Mouse (Mus musculus) embryo, embryonic 9.5 days (tissue): ENCODE data around the gene Hist2h2bb.
"Not testable (repeated sequence)": the region's sequence is repeated elsewhere in the genome, so short reads cannot be mapped to it uniquely, and the experiment has no call there.

Experiments used
- DNase-seq: peaks from one replicate; pipeline ENCODE4 v3.0.0-alpha.2; 2017; ENCODE audit errors: extremely low spot score

The Hist2h2bb gene

DNA sequence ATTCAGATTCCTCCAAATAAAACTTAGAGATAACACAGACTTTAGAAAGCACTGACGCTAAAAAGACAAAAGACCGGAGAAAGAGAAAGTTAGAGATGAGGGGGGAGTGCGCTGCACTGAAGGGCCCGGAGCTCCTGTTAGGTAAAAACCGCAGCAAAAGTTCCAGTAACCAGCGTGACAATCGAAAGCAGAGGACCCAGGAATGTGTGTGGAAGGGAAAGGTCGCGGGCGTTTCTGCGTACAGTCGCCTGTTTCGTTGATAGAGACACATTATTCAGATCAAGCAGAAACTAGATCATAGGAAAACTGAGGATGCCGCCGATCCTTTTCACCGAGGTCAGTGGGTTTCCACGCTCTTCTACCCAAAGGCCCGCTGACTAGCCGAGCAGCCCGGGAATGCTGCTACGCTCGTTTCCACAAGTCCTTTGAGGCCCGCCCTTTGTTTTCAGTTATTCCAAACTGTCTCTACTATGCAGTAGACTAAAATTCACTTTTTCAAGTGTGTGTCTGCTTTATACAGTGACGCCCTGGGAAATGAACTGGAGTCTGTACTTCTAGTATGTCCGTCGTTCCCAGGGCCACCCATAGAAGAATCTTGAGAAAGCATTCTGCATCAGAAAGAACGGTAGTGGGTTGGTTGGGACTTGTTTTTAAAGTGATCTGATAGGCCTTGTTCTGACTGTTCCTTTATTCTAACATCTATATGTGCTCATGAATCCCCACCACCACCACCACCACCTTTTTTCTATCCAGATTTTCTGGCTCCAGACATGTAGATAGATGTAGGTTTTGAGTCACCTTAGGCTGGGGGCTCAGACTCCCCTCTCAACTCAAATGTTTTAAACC, 5.8 kb upstream of the Hist2h2bb start:
- peak; percentile 71 for DNase-seq

DNA sequence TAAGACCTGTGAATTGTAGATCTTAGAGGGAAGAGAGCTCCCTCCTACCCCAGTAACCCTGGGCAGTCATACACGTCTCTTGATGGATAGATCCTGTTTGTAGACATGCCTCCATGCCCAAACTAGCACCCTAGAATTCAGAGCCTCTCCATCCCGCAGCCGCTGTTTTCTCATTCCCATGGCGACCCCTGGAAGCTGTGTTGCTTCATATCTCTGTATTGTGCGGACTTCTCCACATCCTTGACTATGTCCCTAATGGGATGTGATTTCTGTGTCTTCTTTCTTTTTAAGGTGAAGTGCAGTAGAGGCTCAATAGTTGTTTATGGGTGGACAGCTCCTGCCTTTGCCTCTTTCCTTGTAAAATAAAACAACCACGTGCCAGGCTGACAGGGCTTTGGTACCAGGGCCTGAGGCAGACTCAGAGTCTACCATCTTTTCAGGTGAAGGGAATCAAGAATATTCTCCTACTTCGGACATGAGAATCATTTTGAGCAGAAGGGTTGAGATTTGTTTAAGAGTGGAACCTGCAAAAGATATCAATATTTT, 5.1 kb upstream of the Hist2h2bb start:
- peak; percentile 45 for DNase-seq

DNA sequence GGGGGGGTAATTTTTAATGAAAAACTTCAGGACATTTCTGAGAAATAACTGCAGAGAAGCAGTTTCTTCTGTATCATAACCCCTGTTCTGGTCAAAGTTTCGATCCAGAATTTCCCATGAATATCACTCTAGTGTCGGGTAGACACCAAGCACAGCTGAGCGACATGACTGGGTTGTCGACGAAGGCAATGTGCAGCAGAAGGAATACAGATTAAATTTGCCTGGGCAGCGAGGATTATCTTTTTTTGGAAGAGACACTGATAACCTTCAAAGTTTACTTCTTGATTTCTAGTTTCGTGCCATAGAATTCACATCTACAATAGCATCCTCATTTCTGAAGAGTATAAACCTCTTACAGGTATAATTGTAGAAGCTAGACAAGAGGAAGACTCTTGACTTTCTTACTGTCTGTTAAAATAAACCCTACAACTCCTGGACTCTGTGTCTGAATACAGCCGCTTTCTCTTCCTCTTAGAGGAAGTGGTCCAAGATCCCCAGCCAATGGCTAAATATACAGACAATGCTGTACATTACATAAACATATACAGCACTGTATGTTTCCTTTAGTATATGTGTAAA, 3.3 kb upstream of the Hist2h2bb start:
- DNase-seq: no peak

GRCm38 (mm10) chr3:96267541-96267940, 2.0 kb upstream of the Hist2h2bb start:
- no peak for DNase-seq

DNA sequence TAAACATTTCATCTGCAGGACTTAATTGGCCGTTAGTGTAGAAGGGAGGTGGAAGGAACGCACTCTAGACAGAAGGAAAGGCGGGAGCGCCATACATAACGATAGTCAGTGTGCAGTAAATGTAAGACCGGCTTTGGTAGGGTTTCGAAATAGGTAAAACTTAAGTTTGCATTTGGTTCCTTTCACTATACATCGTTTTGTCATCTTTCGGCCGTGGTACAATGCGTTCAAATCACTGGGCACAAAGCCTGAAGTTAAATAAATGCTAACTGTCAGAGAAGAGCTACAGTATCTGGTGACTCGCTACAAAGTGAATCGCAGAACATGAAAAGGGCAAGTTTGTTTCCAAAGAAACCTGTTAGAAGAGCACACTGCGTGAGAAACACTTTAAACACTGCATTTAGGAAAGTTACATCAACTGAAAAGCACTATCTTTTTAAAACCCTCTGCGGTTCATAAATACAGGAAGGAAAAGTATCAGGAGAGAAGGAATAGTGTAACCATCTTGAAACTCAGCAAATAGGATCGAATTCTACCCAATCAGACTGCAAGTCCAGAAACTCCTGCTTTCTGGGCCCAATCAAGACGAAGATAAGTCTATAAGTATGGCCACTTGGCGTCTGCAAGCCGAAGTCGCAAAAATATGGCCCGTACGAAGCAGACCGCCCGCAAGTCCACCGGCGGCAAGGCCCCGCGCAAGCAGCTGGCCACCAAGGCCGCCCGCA, 1.3 kb upstream of the Hist2h2bb start, which contains the start of gene Hist2h3b:
Gene Hist2h3b (plus strand): TSS at position 604 of the 725 bp plus-strand sequence.
- DNase-seq: peak; percentile 89

DNA sequence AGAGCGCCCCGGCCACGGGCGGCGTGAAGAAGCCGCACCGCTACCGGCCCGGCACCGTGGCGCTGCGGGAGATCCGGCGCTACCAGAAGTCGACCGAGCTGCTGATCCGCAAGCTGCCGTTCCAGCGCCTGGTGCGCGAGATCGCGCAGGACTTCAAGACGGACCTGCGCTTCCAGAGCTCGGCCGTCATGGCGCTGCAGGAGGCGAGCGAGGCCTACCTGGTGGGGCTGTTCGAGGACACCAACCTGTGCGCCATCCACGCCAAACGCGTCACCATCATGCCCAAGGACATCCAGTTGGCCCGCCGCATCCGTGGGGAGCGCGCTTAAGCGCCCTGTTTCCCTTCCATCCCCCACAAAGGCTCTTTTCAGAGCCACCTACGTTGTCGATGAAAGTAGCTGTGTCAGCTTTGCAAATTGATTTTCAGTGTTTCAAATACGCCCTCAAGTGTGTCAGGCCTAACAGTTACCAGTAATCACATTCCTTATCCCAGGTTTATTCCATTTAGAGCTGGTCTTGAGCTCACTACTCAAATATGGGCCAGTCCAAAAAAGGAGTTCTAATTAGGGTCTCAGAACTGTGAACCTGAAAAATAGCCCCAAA, 675 bp upstream of the Hist2h2bb start:
- DNase-seq: not testable (repeated sequence)

- no peak for DNase-seq
These were observed 4.3 kb downstream of the Hist2h2bb start for GRCm38 (mm10) chr3:96273591-96274465.

- peak; percentile 76 for DNase-seq
These were observed 7.9 kb downstream of the Hist2h2bb start for GRCm38 (mm10) chr3:96277428-96277799.

DNA sequence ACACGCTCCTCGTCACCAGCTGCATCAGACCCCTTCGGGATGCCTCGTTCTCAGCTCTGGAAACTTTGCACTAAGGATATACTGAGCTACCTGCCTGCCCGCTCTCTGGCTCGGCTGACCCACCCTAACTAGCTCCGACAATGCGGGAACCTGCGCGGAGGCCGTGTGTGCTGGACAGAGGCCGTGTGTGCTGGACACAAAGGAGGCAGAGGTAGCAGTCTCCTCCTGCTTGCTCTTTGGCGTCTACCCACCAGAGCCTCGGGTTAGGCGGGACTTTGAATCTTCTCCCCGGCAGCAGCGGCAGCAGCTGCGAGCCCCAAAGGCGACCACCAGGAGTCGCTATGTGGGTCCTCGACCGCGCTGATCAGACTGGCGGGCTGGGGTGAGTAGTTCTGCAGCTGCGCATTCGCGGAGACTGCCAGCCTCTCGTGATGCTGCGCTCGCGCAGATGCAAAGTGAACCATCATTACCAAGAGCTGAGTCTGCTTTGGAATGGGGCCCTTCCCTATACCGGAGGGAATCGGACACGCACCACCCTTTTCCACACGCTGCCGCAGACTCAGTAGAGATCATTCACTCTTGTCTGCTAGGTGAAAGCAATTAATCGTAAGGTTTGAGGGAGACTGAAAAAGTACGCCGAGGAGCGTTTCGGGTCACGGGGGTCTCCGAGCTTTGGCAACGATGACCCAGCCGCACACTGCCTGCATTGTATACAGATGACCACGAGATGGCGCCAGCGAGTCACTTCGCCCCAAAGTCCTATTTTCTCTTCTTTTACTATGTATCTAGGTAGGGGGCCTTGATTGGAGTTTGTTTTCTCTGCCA, 8.5 kb downstream of the Hist2h2bb start:
- peak; percentile 97 for DNase-seq

- DNase-seq: no peak
These were observed 11.1 kb downstream of the Hist2h2bb start for GRCm38 (mm10) chr3:96280660-96281059.

DNA sequence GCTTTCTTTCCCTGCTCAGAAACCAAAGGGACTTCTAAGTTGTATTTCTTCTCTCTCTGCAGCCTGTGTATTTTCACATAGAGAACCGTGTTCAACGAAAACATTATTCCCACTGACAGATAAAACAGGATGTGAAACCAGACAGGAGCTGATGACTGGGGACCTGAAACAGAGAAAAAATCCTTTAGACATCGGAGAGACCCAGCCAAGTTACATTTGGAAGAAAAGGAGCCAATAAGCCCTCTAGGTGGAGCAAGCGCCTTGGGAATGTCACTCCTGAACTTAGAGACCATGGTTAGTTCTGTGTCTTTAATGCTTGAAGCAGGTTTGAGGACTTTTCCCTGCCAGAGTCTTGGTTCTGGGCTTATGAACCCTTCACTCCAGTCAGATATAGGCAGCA, 14.9 kb downstream of the Hist2h2bb start:
- DNase-seq: peak; percentile 53

DNA sequence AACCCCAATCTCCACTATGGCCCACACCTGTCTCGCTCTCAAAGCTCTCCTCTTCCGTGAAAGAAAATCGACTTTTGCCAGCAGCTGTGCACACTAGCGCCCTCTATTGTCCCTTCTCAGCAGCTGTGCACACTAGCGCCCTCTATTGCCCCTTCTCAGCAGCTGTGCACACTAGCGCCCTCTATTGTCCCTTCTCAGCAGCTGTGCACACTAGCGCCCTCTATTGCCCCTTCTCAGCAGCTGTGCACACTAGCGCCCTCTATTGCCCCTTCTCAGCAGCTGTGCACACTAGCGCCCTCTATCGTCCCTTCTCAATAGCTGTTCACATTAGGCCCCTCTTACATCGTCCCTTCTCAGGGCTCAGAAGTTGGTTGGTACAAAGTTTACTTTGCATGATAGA, 17.8 kb downstream of the Hist2h2bb start:
- not testable (repeated sequence) for DNase-seq

DNA sequence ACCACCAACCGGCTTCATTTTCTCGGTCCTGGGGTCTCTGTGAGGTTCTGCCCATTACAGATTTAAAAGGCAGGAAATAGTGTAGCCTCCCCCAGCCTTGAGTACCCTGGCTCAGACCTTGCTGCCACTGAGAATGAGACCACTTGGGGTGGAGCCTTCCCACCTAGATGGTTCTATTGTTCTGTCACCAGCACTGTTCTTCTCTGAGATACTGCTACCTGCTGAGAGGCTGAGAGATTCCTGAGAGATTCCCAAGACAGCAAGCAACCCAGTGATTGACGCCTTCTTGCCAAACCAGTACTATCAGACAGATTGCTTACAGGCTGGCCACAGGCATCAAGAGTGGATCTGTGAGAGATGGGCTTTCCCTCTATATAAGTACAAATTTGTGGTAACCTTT, 19.6 kb downstream of the Hist2h2bb start:
- DNase-seq: no peak

- DNase-seq: not testable (repeated sequence)
These were observed 21.2 kb downstream of the Hist2h2bb start for GRCm38 (mm10) chr3:96290727-96291126.

DNA sequence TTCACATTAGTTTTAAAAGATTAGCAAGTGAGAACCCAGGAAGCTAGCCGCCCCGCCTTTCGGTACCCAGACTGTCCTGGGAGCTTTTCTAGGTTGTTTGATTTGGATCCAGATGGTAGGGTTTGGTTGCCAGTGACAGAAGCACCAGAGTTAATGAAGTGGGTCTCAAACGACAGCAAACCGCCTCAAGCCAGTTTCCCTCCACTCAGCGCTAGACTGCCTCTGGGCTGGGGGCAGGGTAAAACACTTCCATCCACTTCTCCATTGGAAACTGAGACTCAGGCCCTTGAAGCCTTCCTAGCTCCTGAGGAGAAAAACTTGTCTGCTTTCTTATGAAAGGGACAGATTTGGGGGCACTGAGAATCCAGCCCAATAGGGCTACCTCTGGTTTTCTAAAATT, 23.1 kb downstream of the Hist2h2bb start:
- no peak for DNase-seq

DNA sequence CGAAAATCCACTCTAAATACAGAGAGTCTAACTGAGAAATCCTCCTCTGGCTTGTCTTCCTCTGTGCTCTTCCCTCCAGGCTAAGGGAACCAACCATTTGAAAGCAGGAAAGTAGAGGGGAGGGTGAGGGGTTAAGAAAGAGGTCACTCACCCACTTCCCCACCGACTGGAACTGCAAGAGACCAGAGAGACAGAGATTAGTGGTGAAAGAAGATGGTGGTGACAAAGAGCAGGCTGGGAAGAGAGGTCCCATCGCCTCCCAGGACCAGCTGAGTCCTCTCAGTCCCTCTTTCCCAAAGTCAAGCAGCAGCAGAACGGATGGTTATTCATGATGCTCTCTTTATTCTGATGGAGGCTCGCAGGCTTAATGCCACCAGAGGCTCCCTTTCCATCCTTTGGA, 23.8 kb downstream of the Hist2h2bb start:
- no peak for DNase-seq

DNA sequence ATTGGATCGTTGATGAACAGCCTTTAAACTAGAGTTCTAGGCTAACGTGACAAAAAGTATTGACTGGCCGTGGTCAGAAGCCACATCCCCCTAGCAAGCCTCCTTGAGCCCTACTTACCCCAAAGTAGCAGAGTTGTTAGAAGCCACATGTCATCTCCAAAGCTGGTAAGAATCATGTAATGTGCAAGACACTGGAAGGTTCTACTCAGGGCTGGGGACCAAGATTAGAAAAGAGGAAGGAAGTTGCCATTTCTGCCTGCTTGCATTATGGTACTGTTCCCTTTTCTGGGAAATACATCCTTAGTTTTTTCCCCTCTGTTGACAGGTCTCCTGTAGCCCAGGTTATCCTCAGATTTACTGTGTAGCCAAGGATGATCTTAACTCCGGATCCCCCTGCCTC, 24.2 kb downstream of the Hist2h2bb start, which contains the start of gene Fcgr1:
Gene Fcgr1 (minus strand): TSS at position 183 of the 400 bp plus-strand sequence.
- no peak for DNase-seq

- DNase-seq: no peak
These were observed 28.8 kb downstream of the Hist2h2bb start for GRCm38 (mm10) chr3:96298360-96298759.

DNA sequence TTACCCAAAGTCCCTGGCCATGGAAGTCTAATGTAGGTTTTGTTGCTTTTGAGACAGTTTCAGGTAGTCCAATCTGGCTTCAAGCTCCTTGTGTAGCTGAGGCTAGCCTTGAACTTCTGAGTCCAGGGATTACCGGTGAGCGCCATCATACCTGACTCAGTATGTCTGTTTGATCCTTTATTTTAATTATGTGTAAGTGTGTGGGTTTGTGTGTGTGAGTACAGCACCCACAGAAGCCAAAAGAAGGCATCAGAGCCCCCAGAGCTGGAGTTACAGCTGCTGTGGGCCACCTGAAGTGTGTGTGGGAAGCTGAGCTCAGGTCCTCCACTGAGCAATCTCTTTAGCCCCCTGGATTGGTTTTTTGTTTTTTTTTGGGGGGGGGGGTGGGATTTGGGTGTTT, 30.0 kb downstream of the Hist2h2bb start:
- no peak for DNase-seq
